14 mouse cellular contexts compared by ENCODE assay signal in the genomic region with DNA sequence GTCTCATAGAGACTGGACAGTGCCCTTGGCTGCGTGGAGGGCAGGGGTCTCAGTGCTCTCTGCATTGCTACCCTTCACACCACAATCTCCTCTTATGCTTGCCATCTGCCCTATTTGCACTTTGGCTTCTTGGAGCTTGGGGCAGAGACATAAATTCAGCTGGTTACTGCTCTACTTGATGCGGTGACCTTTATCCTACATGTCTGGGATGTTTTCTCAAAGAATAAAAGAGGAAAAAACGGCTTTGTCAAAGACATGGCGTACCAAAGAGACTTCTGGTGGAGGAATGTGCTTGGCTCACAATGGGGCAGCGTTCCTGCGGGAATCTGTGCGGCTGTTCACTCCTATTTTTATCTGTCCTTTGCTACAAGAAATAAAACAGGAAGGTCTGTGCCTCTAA. TPM values are rescaled to one million over a fixed set of nuclear protein-coding genes. Genes with fewer than 3 reads are reported as not detected.
DNase-seq lines count a peak whose midpoint lies in the region; ATAC-seq and TF ChIP-seq lines count a peak whose summit lies in the region.
"Had no signal": no experiment of that assay in that cellular context is flagged by ENCODE, and none has a peak within 500 bp of the region (broad histone marks: within the 10 kb centered on the region; RNA-seq: fewer than 3 reads in every experiment).

No protein-coding gene starts in this region.

- TF ChIP-seq EP300 in heart, postnatal 0 days (IDR thresholded peaks at IDR 0.05; ENCODE audit: low read depth): no peak

- WGBS in kidney, adult 2 months: 37% methylated on average over 7 of the region's 7 CpGs
- WGBS in embryonic facial prominence, embryonic 12.5 days: 72% methylated on average over 7 of the region's 7 CpGs
- WGBS in heart, postnatal 0 days: 20% methylated on average over 7 of the region's 7 CpGs

- peak; percentile 57 for DNase-seq in kidney, adult 2 months
- no peak for DNase-seq in kidney, postnatal 4 days
- DNase-seq in heart, postnatal 0 days (ENCODE audit: low spot score): peak; percentile 37
- DNase-seq in mesoderm, embryonic 11.5 days (ENCODE audit: low read depth, low spot score): peak; percentile 26
- DNase-seq in urinary bladder, postnatal 25 days (ENCODE audit: low spot score): no peak
- no peak for DNase-seq in lung, postnatal 10 days
- DNase-seq: adrenal gland, postnatal 14 days; cerebellum, adult 9-10 months; liver, embryonic 13.5 days; thymus, adult 18-20 months had no signal

- H3K27ac ChIP-seq in kidney, adult 2 months (ENCODE audit: insufficient read depth, low read depth, low read length): no peak overlapping the region; the same call in 1 of the 2 replicates
- H3K27ac ChIP-seq in embryonic facial prominence, embryonic 12.5 days: 0 out of 2 replicates have a peak overlapping the region, but pooled peaks have one; percentile 5
- peak overlapping the region; percentile 86 for H3K27ac ChIP-seq in heart, postnatal 0 days (ENCODE audit: low read depth)
- H3K27ac ChIP-seq: forebrain, embryonic 12.5 days; hindbrain, postnatal 0 days; liver, embryonic 13.5 days had no signal

- H3K9ac ChIP-seq in embryonic facial prominence, embryonic 12.5 days: no peak overlapping the region
- H3K9ac ChIP-seq in heart, postnatal 0 days (replicated peaks; ENCODE audit: low read depth, low read length): no peak overlapping the region
- H3K9ac ChIP-seq: forebrain, embryonic 12.5 days; liver, embryonic 13.5 days had no signal

- H3K4me1 ChIP-seq in kidney, adult 2 months (ENCODE audit: control insufficient read depth, insufficient read depth, low read length): peaks cover 10% of the 10 kb centered on the region; the same call in 1 of the 2 replicates
- H3K4me1 ChIP-seq in embryonic facial prominence, embryonic 12.5 days: peaks cover 21% of the 10 kb centered on the region
- H3K4me1 ChIP-seq in heart, postnatal 0 days (ENCODE audit: control insufficient read depth, insufficient read depth): peaks cover 24% of the 10 kb centered on the region

- H3K36me3 ChIP-seq in kidney, adult 2 months (ENCODE audit: control insufficient read depth, insufficient read depth, low read length): no peaks in the 10 kb centered on the region
- H3K36me3 ChIP-seq in embryonic facial prominence, embryonic 12.5 days: no peaks in the 10 kb centered on the region
- H3K36me3 ChIP-seq in heart, postnatal 0 days (replicated peaks; ENCODE audit: control insufficient read depth, insufficient read depth, low read length): no peaks in the 10 kb centered on the region
- H3K36me3 ChIP-seq: forebrain, embryonic 12.5 days; liver, embryonic 13.5 days had no signal

- H3K4me2 ChIP-seq in embryonic facial prominence, embryonic 12.5 days (replicated peaks): no peak overlapping the region
- H3K4me2 ChIP-seq in heart, postnatal 0 days (ENCODE audit: low read depth, low read length): no peak overlapping the region
- H3K4me2 ChIP-seq: forebrain, embryonic 12.5 days; liver, embryonic 13.5 days had no signal

- ATAC-seq in embryonic facial prominence, embryonic 12.5 days (ENCODE audit: insufficient number of reproducible peaks, insufficient read depth, low FRiP score, low TSS enrichment): no peak
- ATAC-seq in heart, postnatal 0 days (ENCODE audit: insufficient read depth, low read depth): peak; percentile 58
- ATAC-seq: hindbrain, postnatal 0 days; Patski had no signal

- no peak for TF ChIP-seq CTCF in kidney, adult 2 months (conservative IDR thresholded peaks at IDR 0.05; ENCODE audit: insufficient read depth, insufficient read length, low read depth, low read length)
- TF ChIP-seq CTCF in heart, postnatal 0 days (IDR thresholded peaks at IDR 0.05; ENCODE audit: low read depth): no peak

- no peak for TF ChIP-seq POLR2A in kidney, adult 2 months (IDR thresholded peaks at IDR 0.05; ENCODE audit: low read depth, low read length)

- no peaks in the 10 kb centered on the region for H3K9me3 ChIP-seq in embryonic facial prominence, embryonic 12.5 days
- 0 out of 2 replicates have a peak, but pooled peaks cover 3% of the 10 kb centered on the region for H3K9me3 ChIP-seq in heart, postnatal 0 days (replicated peaks; ENCODE audit: control insufficient read depth, low read length)
- H3K9me3 ChIP-seq: liver, embryonic 13.5 days had no signal

- no peaks in the 10 kb centered on the region for H3K27me3 ChIP-seq in kidney, adult 2 months (replicated peaks; ENCODE audit: control insufficient read depth, insufficient read depth, low read length)
- H3K27me3 ChIP-seq in embryonic facial prominence, embryonic 12.5 days: no peaks in the 10 kb centered on the region
- no peaks in the 10 kb centered on the region for H3K27me3 ChIP-seq in heart, postnatal 0 days (ENCODE audit: control insufficient read depth, insufficient read depth, low read length)
- H3K27me3 ChIP-seq: forebrain, embryonic 12.5 days; Patski had no signal

- no peak overlapping the region for H3K4me3 ChIP-seq in kidney, adult 2 months (ENCODE audit: insufficient read depth, low read depth, low read length)
- H3K4me3 ChIP-seq in embryonic facial prominence, embryonic 12.5 days: no peak overlapping the region
- H3K4me3 ChIP-seq in heart, postnatal 0 days (ENCODE audit: low read depth, low read length): no peak overlapping the region
- H3K4me3 ChIP-seq: forebrain, embryonic 12.5 days; liver, embryonic 13.5 days had no signal

RNA-seq across cellular contexts. Expression of gene Cdc7, which starts 56.2 kb away (rescaled TPM):
- 1.2 and 1.3 TPM in 2 replicates for polyA plus RNA-seq in kidney, adult 2 months (2012; rRNA removed)
- 57.9 and 60.8 TPM in 2 replicates for polyA plus RNA-seq in embryonic facial prominence, embryonic 12.5 days (2016; fragmentation: Nextera tagmentation; extraction: Ambion mirVana)
- total RNA-seq in heart, postnatal 0 days (2014; rRNA removed; ENCODE audit: low replicate concordance): 8.1 and 10.8 TPM in 2 replicates
- 4.0 and 5.5 TPM in 2 replicates for polyA plus RNA-seq in heart, postnatal 0 days (2015; fragmentation: Nextera tagmentation; extraction: Ambion mirVana)

Comparison
In these comparisons a context has a peak if more than half of its experiments do, and no peak if none do; other contexts are left out.
1. DNase-seq: peak in kidney, adult 2 months (single experiment), heart, postnatal 0 days (single experiment) and mesoderm, embryonic 11.5 days (single experiment); none in kidney, postnatal 4 days (0 of 2), urinary bladder, postnatal 25 days (single experiment) and lung, postnatal 10 days (single experiment).